Mouse (Mus musculus): Measurements from ENCODE around the gene Abcb4.

GRCm38 (mm10) chr5:8995966-8996685, 102.6 kb downstream of the Abcb4 start:
- TF ChIP-seq CTCF (IDR thresholded peaks at IDR 0.05; ENCODE audit: extremely low read depth, insufficient read depth, insufficient read length, insufficient replicate concordance) (no peak), POLR2A (IDR thresholded peaks at IDR 0.05; ENCODE audit: low read depth, low read length) (no peak)
